Mouse (Mus musculus): ENCODE results near the gene Fnbp4.

GRCm38 (mm10) chr2:90745740-90746537, 769 bp downstream of the Fnbp4 start:
- TF ChIP-seq CTCF (IDR thresholded peaks at IDR 0.05; ENCODE audit: control insufficient read depth, insufficient read depth, insufficient read length) (no peak), MYOG (IDR thresholded peaks at IDR 0.05; ENCODE audit: control insufficient read depth, extremely low read depth, insufficient read length) (no peak), CEBPB (IDR thresholded peaks at IDR 0.05; ENCODE audit: low read depth) (no peak), MYOD1 (IDR thresholded peaks at IDR 0.05; ENCODE audit: control insufficient read depth, insufficient read length, low read depth) (no peak), USF1 (IDR thresholded peaks at IDR 0.05; ENCODE audit: low read depth) (no peak), MAX (IDR thresholded peaks at IDR 0.05) (no peak)
